Mouse (Mus musculus) kidney, embryonic 16.5 days (tissue): ENCODE data around the gene Cd247. TPM values are rescaled to one million over a fixed set of nuclear protein-coding genes. Genes with fewer than 3 reads are reported as not detected.
"Not testable (repeated sequence)": the region's sequence is repeated elsewhere in the genome, so short reads cannot be mapped to it uniquely, and the experiment has no call there.

Source experiments
- ATAC-seq: fragments of 200-750 bp; cut with Nextera tagmentation; 2 replicates; pipeline ENCODE4 v1.8.0; 2017; ENCODE audit warnings: moderate TSS enrichment; ENCODE audit not compliant: low FRiP score, low TSS enrichment
- H3K27ac ChIP-seq: fragments of 300-500 bp; sonication (generic); 2 replicates; pipeline ENCODE4 v1.5.1; 2014; ENCODE audit warnings: low read length
- H3K27me3 ChIP-seq: fragments of 300-500 bp; sonication (generic); 2 replicates; pipeline ENCODE4 v1.6.1; 2014; ENCODE audit warnings: low read length, control low read depth, mixed read lengths; ENCODE audit not compliant: insufficient read depth
- H3K36me3 ChIP-seq: fragments of 300-500 bp; sonication (generic); 2 replicates; pipeline ENCODE4 v1.6.1; 2014; ENCODE audit warnings: low read length, control low read depth, mixed read lengths; ENCODE audit not compliant: insufficient read depth
- H3K4me1 ChIP-seq: fragments of 300-500 bp; sonication (generic); 2 replicates; pipeline ENCODE4 v1.6.1; 2014; ENCODE audit warnings: low read length, control low read depth, mixed read lengths; ENCODE audit not compliant: insufficient read depth
- H3K4me2 ChIP-seq: fragments of 300-500 bp; sonication (generic); replicated peaks from 2 replicates; pipeline ENCODE4 v1.6.1; 2014; ENCODE audit warnings: low read depth, low read length
- H3K4me3 ChIP-seq: fragments of 300-500 bp; sonication (generic); 2 replicates; pipeline ENCODE4 v1.5.1; 2014; ENCODE audit warnings: mild to moderate bottlenecking, low read length
- H3K9ac ChIP-seq: fragments of 300-500 bp; sonication (generic); replicated peaks from 2 replicates; pipeline ENCODE4 v1.6.1; 2014; ENCODE audit warnings: low read length
- H3K9me3 ChIP-seq: fragments of 300-500 bp; sonication (generic); 2 replicates; pipeline ENCODE4 v1.6.1; 2016; ENCODE audit warnings: low read length, control low read depth
- WGBS: fragments of 180-500 bp; shearing (Covaris S2); extraction: QIAGEN DNeasy Blood & Tissue Kit; methylation state at CpG from one replicate; pipeline ENCODE4 v1.1.7; 2014; 5-methylcytosine and 5-hydroxymethylcytosine counted together
- polyA plus RNA-seq: library from polyadenylated mRNA; unstranded; fragments of >200 nt; fragmentation: Nextera tagmentation; extraction: Ambion mirVana; gene quantifications from 2 replicates; pipeline ENCODE4 v1.2.1, GENCODE M21; 2015

Cd247 gene
- polyA plus RNA-seq, result 0.91 and 1.6 TPM in 2 replicates

DNA sequence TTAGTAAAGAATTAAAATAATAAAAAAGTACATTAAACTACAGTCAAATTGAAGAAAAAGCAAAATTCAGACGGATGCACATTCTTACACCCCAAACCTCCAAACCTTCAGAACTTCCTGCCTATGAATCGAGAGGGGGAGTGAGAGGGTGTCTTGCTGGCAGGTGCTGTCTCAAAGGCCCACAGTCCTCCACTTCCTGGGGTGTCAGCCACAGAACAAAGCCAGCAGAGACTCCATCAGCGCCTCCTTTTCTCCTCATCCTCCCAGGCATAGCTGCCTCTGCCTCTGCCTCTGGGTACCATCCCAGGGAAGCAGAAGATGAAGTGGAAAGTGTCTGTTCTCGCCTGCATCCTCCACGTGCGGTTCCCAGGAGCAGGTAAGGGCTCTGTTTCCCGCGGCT, at the start of gene Cd247:
Gene Cd247, plus strand, starts transcription at position 171 of the 400 bp plus-strand sequence.
- 80% methylated on average over 8 of the region's 8 CpGs for WGBS
- Histone ChIP-seq H3K9ac (no peak within 1 kb of the TSS), H3K27me3 (no peaks in the 10 kb centered on the region), H3K4me3 (no peak within 1 kb of the TSS), H3K36me3 (no peaks in the 10 kb centered on the region), H3K9me3 (no peaks in the 10 kb centered on the region), H3K27ac (no peak within 1 kb of the TSS), H3K4me2 (no peak within 1 kb of the TSS), H3K4me1 (no peaks in the 10 kb centered on the region)
- no peak for ATAC-seq

DNA sequence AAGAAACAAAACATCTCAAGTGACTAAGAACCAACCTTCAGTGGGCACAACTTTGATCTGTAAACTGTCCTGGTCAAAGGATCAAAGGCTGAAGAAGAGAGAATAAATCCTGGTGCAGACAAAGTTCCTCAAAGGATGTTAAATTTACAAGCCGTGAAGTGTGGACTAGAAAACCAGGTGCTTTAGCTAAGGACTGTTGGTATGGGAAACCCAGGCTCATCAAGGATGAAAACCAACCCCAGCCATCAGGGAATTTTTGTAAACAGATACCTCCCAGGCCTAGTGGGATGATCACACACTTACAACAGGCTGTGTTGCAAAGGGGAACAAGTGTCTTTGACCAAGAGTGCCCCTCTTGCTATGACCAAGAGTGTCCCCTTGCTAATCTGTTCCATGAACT, 49.5 kb upstream of the Cd247 start:
- no peak overlapping the region for H3K27ac ChIP-seq
- no peaks in the 10 kb centered on the region for H3K9me3 ChIP-seq
- peaks cover 13% of the 10 kb centered on the region; the same call in 1 of the 2 replicates for H3K4me1 ChIP-seq
- WGBS, result 28% methylated on average over 1 of the region's 1 CpGs
- ATAC-seq, result peak; percentile 60; the same call in 1 of the 2 replicates
- no peak overlapping the region for H3K4me3 ChIP-seq
- H3K36me3 ChIP-seq, result no peaks in the 10 kb centered on the region
- H3K4me2 ChIP-seq, result no peak overlapping the region
- no peaks in the 10 kb centered on the region for H3K27me3 ChIP-seq
- H3K9ac ChIP-seq, result no peak overlapping the region

DNA sequence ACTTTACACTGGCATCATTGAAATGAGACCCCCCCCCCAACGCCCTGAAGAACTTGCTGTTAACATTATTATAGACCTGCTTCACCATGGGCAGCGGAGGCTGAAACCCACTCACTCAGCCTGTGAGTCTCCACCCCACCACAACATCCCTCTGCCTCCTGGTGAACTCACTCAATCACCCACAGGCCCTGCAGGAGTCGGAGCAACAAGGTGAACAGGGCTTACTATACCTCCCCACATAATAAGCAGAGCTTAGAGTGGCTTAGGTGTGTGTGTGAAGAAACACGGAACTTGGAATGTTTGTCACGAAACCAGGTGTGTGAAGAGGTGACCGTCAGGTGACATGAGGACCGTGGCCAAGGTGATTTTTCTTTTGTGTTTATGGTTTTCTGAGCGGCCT, 46.5 kb upstream of the Cd247 start:
- Histone ChIP-seq H3K4me2 (no peak overlapping the region), H3K4me3 (no peak overlapping the region), H3K4me1 (peaks cover 9% of the 10 kb centered on the region; the same call in 1 of the 2 replicates), H3K9ac (no peak overlapping the region), H3K27ac (no peak overlapping the region), H3K36me3 (no peaks in the 10 kb centered on the region), H3K9me3 (no peaks in the 10 kb centered on the region), H3K27me3 (no peaks in the 10 kb centered on the region)
- 87% methylated on average over 8 of the region's 8 CpGs for WGBS
- ATAC-seq, result no peak; the same call in 1 of the 2 replicates

DNA sequence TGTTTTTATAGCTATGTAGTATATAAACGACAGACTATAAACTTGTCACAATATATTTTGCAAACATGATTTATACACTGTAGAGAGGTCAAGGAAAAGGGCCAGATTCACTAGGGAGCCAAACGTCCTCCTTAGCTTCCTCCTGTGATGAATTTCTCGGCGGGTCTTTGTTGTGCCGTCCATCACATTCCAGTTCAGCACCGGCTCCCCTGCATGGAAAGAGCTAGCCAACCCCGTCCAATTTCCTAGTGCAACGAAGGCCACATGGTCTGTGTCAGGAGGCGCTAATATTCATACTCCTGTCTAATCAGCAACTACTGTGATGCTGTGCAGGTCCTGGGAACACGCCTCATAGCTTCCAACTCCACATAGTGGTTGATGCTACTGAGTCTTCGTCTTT, 40.4 kb upstream of the Cd247 start:
- no peak overlapping the region for H3K27ac ChIP-seq
- 7% methylated on average over 11 of the region's 11 CpGs for WGBS

DNA sequence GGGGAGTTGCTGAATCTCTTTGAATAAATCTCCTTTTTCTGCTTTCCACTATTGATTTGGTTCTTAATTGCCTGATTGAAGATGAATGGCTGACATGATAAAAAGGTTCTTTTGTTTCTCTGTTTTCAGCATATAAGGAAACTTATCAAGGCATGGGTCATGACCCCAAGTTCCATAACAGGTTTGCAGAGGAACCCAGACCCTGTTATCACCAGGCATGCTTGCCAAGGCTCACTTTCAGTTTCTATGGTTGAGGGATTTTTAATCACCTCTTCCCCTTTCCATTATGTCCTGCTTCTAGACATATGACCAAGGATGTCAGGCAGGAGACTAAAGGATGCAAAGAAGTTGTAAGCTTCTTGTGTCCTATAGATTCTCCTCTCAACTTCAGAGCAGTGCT, 37.3 kb upstream of the Cd247 start:
- Histone ChIP-seq H3K27ac (no peak overlapping the region), H3K27me3 (0 out of 2 replicates have a peak, but pooled peaks cover 3% of the 10 kb centered on the region), H3K9ac (no peak overlapping the region), H3K4me3 (no peak overlapping the region), H3K36me3 (no peaks in the 10 kb centered on the region), H3K9me3 (no peaks in the 10 kb centered on the region), H3K4me1 (peaks cover 10% of the 10 kb centered on the region), H3K4me2 (no peak overlapping the region)
- ATAC-seq, result no peak

More for the DNA sequence above, 40.4 kb upstream of the Cd247 start:
- H3K4me2 ChIP-seq, result no peak overlapping the region
- H3K27me3 ChIP-seq, result 0 out of 2 replicates have a peak, but pooled peaks cover 3% of the 10 kb centered on the region
- no peaks in the 10 kb centered on the region for H3K9me3 ChIP-seq
- peaks cover 5% of the 10 kb centered on the region; the same call in 1 of the 2 replicates for H3K4me1 ChIP-seq
- no peak overlapping the region for H3K4me3 ChIP-seq
- peak; percentile 93 for ATAC-seq
- H3K36me3 ChIP-seq, result no peaks in the 10 kb centered on the region
- no peak overlapping the region for H3K9ac ChIP-seq

DNA sequence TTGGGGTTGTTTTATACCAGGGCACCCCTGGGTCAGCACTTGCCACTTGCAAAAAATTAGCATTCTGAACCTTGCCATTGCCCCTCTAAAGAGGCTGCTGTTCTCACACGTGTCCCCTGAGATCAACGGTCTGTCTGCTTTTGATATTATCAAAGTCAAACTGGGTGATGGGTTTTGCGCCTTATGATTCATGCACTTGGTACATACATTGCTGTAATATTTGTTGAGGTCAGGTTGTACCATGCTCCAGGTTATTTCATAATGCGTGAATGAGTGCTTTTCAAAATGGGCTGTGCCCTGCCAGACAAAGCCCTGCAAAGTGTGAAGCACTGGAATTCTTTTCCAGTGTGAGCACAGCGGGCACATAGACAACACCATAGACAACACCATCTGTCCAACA, 36.6 kb upstream of the Cd247 start:
- H3K27ac ChIP-seq, result no peak overlapping the region
- H3K4me3 ChIP-seq, result no peak overlapping the region
- no peak overlapping the region for H3K4me2 ChIP-seq
- peaks cover 10% of the 10 kb centered on the region for H3K4me1 ChIP-seq
- 82% methylated on average over 5 of the region's 5 CpGs for WGBS
- no peak for ATAC-seq
- H3K36me3 ChIP-seq, result no peaks in the 10 kb centered on the region
- no peak overlapping the region for H3K9ac ChIP-seq
- H3K27me3 ChIP-seq, result 0 out of 2 replicates have a peak, but pooled peaks cover 3% of the 10 kb centered on the region
- H3K9me3 ChIP-seq, result no peaks in the 10 kb centered on the region

DNA sequence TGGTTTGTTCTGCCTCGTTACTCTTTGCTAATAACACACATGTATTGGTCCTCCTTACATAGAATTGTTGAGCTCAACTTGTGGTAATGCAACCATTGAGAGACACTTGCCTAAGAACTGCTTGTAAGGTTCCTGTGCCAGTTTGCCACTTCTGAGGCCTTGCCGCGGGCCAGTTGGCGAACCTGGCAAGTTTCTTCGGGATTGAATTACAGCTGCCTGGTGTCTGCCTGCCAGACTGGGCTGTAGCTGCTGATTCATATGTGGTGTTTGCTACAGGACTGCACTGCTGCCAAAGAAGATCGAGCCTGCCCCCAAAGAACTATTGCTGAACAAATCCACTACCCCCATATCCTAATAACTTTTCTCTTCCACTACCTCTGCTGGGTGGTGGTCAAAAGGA, 34.3 kb upstream of the Cd247 start:
- Histone ChIP-seq H3K36me3 (no peaks in the 10 kb centered on the region), H3K4me2 (no peak overlapping the region), H3K4me3 (no peak overlapping the region), H3K9ac (no peak overlapping the region), H3K9me3 (no peaks in the 10 kb centered on the region), H3K27ac (no peak overlapping the region), H3K27me3 (peaks cover 3% of the 10 kb centered on the region; the same call in 1 of the 2 replicates), H3K4me1 (peaks cover 5% of the 10 kb centered on the region)
- 74% methylated on average over 6 of the region's 6 CpGs for WGBS
- no peak for ATAC-seq

DNA sequence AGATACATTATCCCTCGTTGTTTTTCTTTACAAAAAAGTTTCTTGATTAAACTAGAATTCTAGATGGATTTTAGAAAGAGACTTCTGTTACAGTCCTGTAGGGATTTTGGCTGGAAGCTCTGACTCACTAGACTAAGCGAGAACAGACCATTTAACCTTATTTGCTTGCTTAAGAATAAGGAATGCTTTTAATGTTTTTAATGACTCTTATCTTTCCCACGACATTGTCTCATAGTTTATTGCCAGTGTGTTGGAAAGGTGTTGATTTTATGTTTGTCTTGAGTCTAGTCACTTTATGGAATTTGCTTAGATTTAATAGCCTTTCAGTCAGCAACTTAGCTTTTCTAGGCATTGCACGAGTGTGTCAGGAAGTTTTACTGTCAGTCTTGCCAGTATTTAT, 33.3 kb upstream of the Cd247 start:
- peaks cover 3% of the 10 kb centered on the region; the same call in 1 of the 2 replicates for H3K27me3 ChIP-seq
- 25% methylated on average over 4 of the region's 4 CpGs for WGBS
- no peak; the same call in 1 of the 2 replicates for ATAC-seq
- H3K4me3 ChIP-seq, result no peak overlapping the region
- no peak overlapping the region for H3K27ac ChIP-seq
- H3K36me3 ChIP-seq, result no peaks in the 10 kb centered on the region
- no peak overlapping the region for H3K4me2 ChIP-seq
- H3K9ac ChIP-seq, result no peak overlapping the region
- no peaks in the 10 kb centered on the region for H3K9me3 ChIP-seq
- H3K4me1 ChIP-seq, result peaks cover 5% of the 10 kb centered on the region

DNA sequence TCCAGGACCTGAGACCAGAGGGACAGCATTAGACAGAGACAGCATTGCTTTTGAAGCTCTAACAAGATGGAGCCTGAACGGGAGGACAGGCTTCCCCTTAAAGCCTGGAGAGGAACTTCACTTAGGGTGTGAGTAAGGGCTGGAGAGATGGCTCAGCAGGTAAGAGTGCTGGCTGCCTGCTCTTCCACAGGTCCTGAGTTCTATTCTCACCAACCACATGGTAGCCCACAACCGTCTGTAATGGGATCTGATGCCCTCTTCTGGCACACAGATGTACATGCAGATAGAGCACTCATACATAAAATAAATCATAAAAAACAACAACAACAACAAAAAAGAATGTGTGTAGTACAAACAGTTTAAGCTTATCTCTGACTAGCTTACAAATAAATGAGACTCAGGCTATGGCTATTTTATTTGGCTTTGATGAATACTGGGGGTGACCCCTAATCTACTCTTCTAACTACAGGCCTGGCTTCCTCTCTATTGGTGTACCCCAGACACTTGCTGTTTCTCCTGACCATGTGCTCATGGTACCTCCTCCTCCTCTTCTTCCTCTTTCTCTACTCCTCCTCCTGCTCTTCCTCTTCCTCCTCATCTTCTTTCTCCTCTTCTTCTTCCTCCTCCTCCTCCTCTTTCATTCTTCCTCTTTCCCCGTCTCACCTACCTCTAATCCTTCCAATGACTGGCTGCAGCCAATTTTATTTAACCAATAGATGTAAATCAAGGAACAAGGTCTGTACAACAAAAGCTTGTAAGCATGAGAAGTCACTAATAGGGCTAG, 26.8 kb upstream of the Cd247 start:
- WGBS, result 84% methylated on average over 3 of the region's 3 CpGs
- Histone ChIP-seq H3K27me3 (peaks cover 3% of the 10 kb centered on the region; the same call in 1 of the 2 replicates), H3K9me3 (no peaks in the 10 kb centered on the region), H3K36me3 (no peaks in the 10 kb centered on the region), H3K4me3 (no peak overlapping the region), H3K9ac (no peak overlapping the region), H3K27ac (no peak overlapping the region), H3K4me2 (no peak overlapping the region), H3K4me1 (peaks cover 14% of the 10 kb centered on the region)
- ATAC-seq, result no peak

DNA sequence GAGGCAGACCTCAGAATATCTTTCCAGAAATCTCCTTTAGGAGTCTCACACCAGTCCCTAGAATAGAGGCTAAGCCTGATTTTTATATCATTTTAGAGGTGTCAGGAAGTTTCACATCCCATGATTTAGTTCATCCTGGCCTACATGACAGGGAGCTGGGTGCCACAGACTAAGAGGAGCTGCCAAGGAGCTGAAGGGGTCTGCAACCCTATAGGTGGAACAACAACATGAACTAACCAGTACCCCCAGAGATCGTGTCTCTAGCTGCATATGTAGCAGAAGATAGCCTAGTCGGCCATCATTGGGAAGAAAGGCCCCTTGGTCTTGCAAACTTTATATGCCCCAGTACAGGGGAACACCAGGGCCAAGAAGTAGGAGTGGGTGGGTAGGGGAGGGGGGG, 26.0 kb upstream of the Cd247 start:
- H3K4me2 ChIP-seq, result not testable (repeated sequence)

More for the DNA sequence above, 26.0 kb upstream of the Cd247 start:
- H3K9me3 ChIP-seq, ATAC-seq, H3K27me3 ChIP-seq, H3K27ac ChIP-seq, H3K36me3 ChIP-seq, H3K4me3 ChIP-seq, H3K9ac ChIP-seq: not testable (repeated sequence)
- 84% methylated on average over 2 of the region's 2 CpGs for WGBS
- peaks cover 14% of the 10 kb centered on the region for H3K4me1 ChIP-seq
